Mouse (Mus musculus): Measurements from ENCODE around the gene 4921507P07Rik.
"Not testable (repeated sequence)": the region's sequence is repeated elsewhere in the genome, so short reads cannot be mapped to it uniquely, and the experiment has no call there.

4921507P07Rik gene

GRCm38 (mm10) chr6:50596301-50597211, at the start of gene 4921507P07Rik:
Gene 4921507P07Rik, minus strand, starts transcription at chr6:50596632.
- peak; percentile 89 to 91 for DNase-seq (ENCODE audit: low read depth in 1 of 2, low spot score in 2 of 2)

- DNase-seq (ENCODE audit: low read depth in 1 of 2, low spot score in 2 of 2), result no peak
Observed at GRCm38 (mm10) chr6:50644701-50645100, 48.3 kb upstream of the 4921507P07Rik start.

- no peak for DNase-seq (ENCODE audit: low read depth in 1 of 2, low spot score in 2 of 2)
Observed at GRCm38 (mm10) chr6:50641898-50642297, 45.5 kb upstream of the 4921507P07Rik start.

- DNase-seq (ENCODE audit: low read depth in 1 of 2, low spot score in 2 of 2), result no peak
Observed at GRCm38 (mm10) chr6:50640377-50640776, 43.9 kb upstream of the 4921507P07Rik start.

- no peak for DNase-seq (ENCODE audit: low read depth in 1 of 2, low spot score in 2 of 2)
Observed at GRCm38 (mm10) chr6:50639656-50640055, 43.2 kb upstream of the 4921507P07Rik start.

GRCm38 (mm10) chr6:50626170-50626569, 29.7 kb upstream of the 4921507P07Rik start:
- DNase-seq (ENCODE audit: low read depth in 1 of 2, low spot score in 2 of 2), result not testable (repeated sequence)

- DNase-seq (ENCODE audit: low read depth in 1 of 2, low spot score in 2 of 2), result not testable (repeated sequence)
Observed at GRCm38 (mm10) chr6:50618273-50618672, 21.8 kb upstream of the 4921507P07Rik start.

GRCm38 (mm10) chr6:50601620-50602019, 5.2 kb upstream of the 4921507P07Rik start:
- peak; percentile 17 to 44 for DNase-seq (ENCODE audit: low read depth in 1 of 2, low spot score in 2 of 2)

GRCm38 (mm10) chr6:50598560-50598959, 2.1 kb upstream of the 4921507P07Rik start:
- DNase-seq (ENCODE audit: low read depth in 1 of 2, low spot score in 2 of 2), result no peak

GRCm38 (mm10) chr6:50594372-50594771, 2.1 kb downstream of the 4921507P07Rik start:
- DNase-seq (ENCODE audit: low read depth in 1 of 2, low spot score in 2 of 2), result no peak

- no peak for DNase-seq (ENCODE audit: low read depth in 1 of 2, low spot score in 2 of 2)
Observed at GRCm38 (mm10) chr6:50593334-50593845, 3.0 kb downstream of the 4921507P07Rik start.

- DNase-seq (ENCODE audit: low read depth in 1 of 2, low spot score in 2 of 2), result no peak
Observed at GRCm38 (mm10) chr6:50590234-50590633, 6.2 kb downstream of the 4921507P07Rik start.

- DNase-seq (ENCODE audit: low read depth in 1 of 2, low spot score in 2 of 2), result peak in 1 of 2 experiments; percentile 20
Observed at GRCm38 (mm10) chr6:50588251-50588650, 8.2 kb downstream of the 4921507P07Rik start.

GRCm38 (mm10) chr6:50587412-50587811, 9.0 kb downstream of the 4921507P07Rik start:
- no peak for DNase-seq (ENCODE audit: low read depth in 1 of 2, low spot score in 2 of 2)

GRCm38 (mm10) chr6:50586316-50586715, 10.1 kb downstream of the 4921507P07Rik start:
- DNase-seq (ENCODE audit: low read depth in 1 of 2, low spot score in 2 of 2), result no peak

GRCm38 (mm10) chr6:50585733-50586132, 10.7 kb downstream of the 4921507P07Rik start:
- no peak for DNase-seq (ENCODE audit: low read depth in 1 of 2, low spot score in 2 of 2)

- DNase-seq (ENCODE audit: low read depth in 1 of 2, low spot score in 2 of 2), result no peak
Observed at GRCm38 (mm10) chr6:50571661-50572060, 24.8 kb downstream of the 4921507P07Rik start.

- no peak for DNase-seq (ENCODE audit: low read depth in 1 of 2, low spot score in 2 of 2)
Observed at GRCm38 (mm10) chr6:50566997-50567255, 29.5 kb downstream of the 4921507P07Rik start.

- peak; percentile 98 to 99 for DNase-seq (ENCODE audit: low read depth in 1 of 2, low spot score in 2 of 2)
Observed at GRCm38 (mm10) chr6:50566141-50566996, 30.1 kb downstream of the 4921507P07Rik start, which contains the start of gene Cycs. Gene Cycs, minus strand, starts transcription at chr6:50566538.

- no peak for DNase-seq (ENCODE audit: low read depth in 1 of 2, low spot score in 2 of 2)
Observed at GRCm38 (mm10) chr6:50563651-50564050, 32.8 kb downstream of the 4921507P07Rik start.

GRCm38 (mm10) chr6:50562421-50562820, 34.0 kb downstream of the 4921507P07Rik start:
- DNase-seq (ENCODE audit: low read depth in 1 of 2, low spot score in 2 of 2), result no peak

- no peak for DNase-seq (ENCODE audit: low read depth in 1 of 2, low spot score in 2 of 2)
Observed at GRCm38 (mm10) chr6:50560776-50561175, 35.7 kb downstream of the 4921507P07Rik start.
